Mouse (Mus musculus): ENCODE data around the gene Col6a6.
"Not testable (repeated sequence)": the region's sequence is repeated elsewhere in the genome, so short reads cannot be mapped to it uniquely, and the experiment has no call there.

The Col6a6 gene

GRCm38 (mm10) chr9:105827791-105828385 lies at the start of gene Col6a6:
Gene Col6a6 (minus strand): TSS chr9:105828160.
- no peak for DNase-seq

- no peak for DNase-seq
These were observed 48.2 kb upstream of the Col6a6 start for GRCm38 (mm10) chr9:105876124-105876523.

GRCm38 (mm10) chr9:105871643-105872042 lies 43.7 kb upstream of the Col6a6 start:
- no peak for DNase-seq

- peak; percentile 75 for DNase-seq
These were observed 29.8 kb upstream of the Col6a6 start for GRCm38 (mm10) chr9:105857773-105858172.

GRCm38 (mm10) chr9:105852778-105853065 lies 24.8 kb upstream of the Col6a6 start:
- DNase-seq, result no peak

GRCm38 (mm10) chr9:105852015-105852777 lies 24.2 kb upstream of the Col6a6 start:
- DNase-seq, result no peak

- DNase-seq, result no peak
These were observed 23.1 kb upstream of the Col6a6 start for GRCm38 (mm10) chr9:105851011-105851410.

- DNase-seq, result no peak
These were observed 20.4 kb upstream of the Col6a6 start for GRCm38 (mm10) chr9:105848396-105848795.

GRCm38 (mm10) chr9:105847261-105847660 lies 19.3 kb upstream of the Col6a6 start:
- DNase-seq, result no peak

GRCm38 (mm10) chr9:105841386-105841785 lies 13.4 kb upstream of the Col6a6 start:
- DNase-seq, result not testable (repeated sequence)

- DNase-seq, result no peak
These were observed 11.2 kb upstream of the Col6a6 start for GRCm38 (mm10) chr9:105839147-105839515.

- no peak for DNase-seq
These were observed 10.6 kb upstream of the Col6a6 start for GRCm38 (mm10) chr9:105838396-105839146.

GRCm38 (mm10) chr9:105835587-105835986 lies 7.6 kb upstream of the Col6a6 start:
- DNase-seq, result no peak

GRCm38 (mm10) chr9:105834799-105835198 lies 6.8 kb upstream of the Col6a6 start:
- DNase-seq, result no peak

- DNase-seq, result no peak
These were observed 3.3 kb upstream of the Col6a6 start for GRCm38 (mm10) chr9:105831291-105831690.

GRCm38 (mm10) chr9:105827076-105827647 lies 798 bp downstream of the Col6a6 start:
- no peak for DNase-seq

GRCm38 (mm10) chr9:105820711-105821110 lies 7.2 kb downstream of the Col6a6 start:
- no peak for DNase-seq

GRCm38 (mm10) chr9:105819155-105819709 lies 8.7 kb downstream of the Col6a6 start:
- DNase-seq, result no peak

- DNase-seq, result no peak
These were observed 13.5 kb downstream of the Col6a6 start for GRCm38 (mm10) chr9:105814436-105814835.

- DNase-seq, result no peak
These were observed 16.5 kb downstream of the Col6a6 start for GRCm38 (mm10) chr9:105811458-105811857.

- no peak for DNase-seq
These were observed 18.9 kb downstream of the Col6a6 start for GRCm38 (mm10) chr9:105808920-105809505.

- no peak for DNase-seq
These were observed 24.5 kb downstream of the Col6a6 start for GRCm38 (mm10) chr9:105803416-105803815.

- DNase-seq, result no peak
These were observed 26.5 kb downstream of the Col6a6 start for GRCm38 (mm10) chr9:105801463-105801862.

All from right cerebral cortex, postnatal 4 days (tissue).